Mouse (Mus musculus): ENCODE results near the gene Sat2.

GRCm38 (mm10) chr11:69629802-69630201 lies 8.0 kb downstream of the Sat2 start:
- peak; percentile 84 for TF ChIP-seq CTCF (IDR thresholded peaks at IDR 0.05; ENCODE audit: low read depth)
- no peak for TF ChIP-seq EP300 (IDR thresholded peaks at IDR 0.05; ENCODE audit: low read depth)

Data from liver, postnatal 0 days (tissue).